Mouse (Mus musculus) MEL (cell line): ENCODE data around the gene Wee1. TPM values are rescaled to one million over a fixed set of nuclear protein-coding genes. Genes with fewer than 3 reads are reported as not detected.

Experiments used
- DNase-seq: peaks from one replicate; pipeline ENCODE4 v3.0.0; 2011; ENCODE audit warnings: low read depth, low spot score
- H3K27ac ChIP-seq: 2 replicates; pipeline ENCODE4 v1.5.1; 2012; ENCODE audit warnings: low read depth, mild to moderate bottlenecking, control low read depth, low read length, moderate library complexity; ENCODE audit not compliant: control insufficient read depth
- H3K27me3 ChIP-seq, 2 experiments: fragments of 150-350 bp in 1 of 2; sonication (generic) in 1 of 2; 2 replicates each; pipeline ENCODE4 v1.6.1; 2012; ENCODE audit warnings: low read length in 2 of 2, mild to moderate bottlenecking in 2 of 2, improper control_type of control experiment in 1 of 2, moderate library complexity in 1 of 2; ENCODE audit not compliant: insufficient read depth in 2 of 2, control insufficient read depth in 1 of 2
- H3K36me3 ChIP-seq, 2 experiments: 2 replicates each; pipeline ENCODE4 v1.6.1; 2012 to 2014; ENCODE audit warnings: low read length in 2 of 2, improper control_type of control experiment in 1 of 2, inconsistent platforms in 1 of 2, mild to moderate bottlenecking in 1 of 2; ENCODE audit not compliant: insufficient read depth in 2 of 2, control insufficient read depth in 1 of 2
- H3K4me1 ChIP-seq, 2 experiments: fragments of 150-350 bp in 1 of 2; sonication (generic) in 1 of 2; 2 replicates each; pipeline ENCODE4 v1.6.1; 2012; ENCODE audit warnings: low read length in 2 of 2, improper control_type of control experiment in 1 of 2, mild to moderate bottlenecking in 1 of 2; ENCODE audit not compliant: insufficient read depth in 2 of 2, control insufficient read depth in 1 of 2
- H3K4me3 ChIP-seq, 2 experiments: fragments of 150-350 bp in 1 of 2; sonication (generic) in 1 of 2; 2 replicates each; pipeline ENCODE4 v1.5.1; 2012; ENCODE audit warnings: low read depth in 2 of 2, low read length in 2 of 2, mild to moderate bottlenecking in 2 of 2, moderate library complexity in 2 of 2, control low read depth in 1 of 2, improper control_type of control experiment in 1 of 2; ENCODE audit not compliant: control insufficient read depth in 1 of 2, insufficient read depth in 1 of 2
- H3K79me2 ChIP-seq: 2 replicates; pipeline ENCODE4 v1.6.1; 2012; ENCODE audit warnings: mild to moderate bottlenecking, low read length, moderate library complexity; ENCODE audit not compliant: control insufficient read depth, poor library complexity, insufficient read depth
- H3K9ac ChIP-seq: 2 replicates; pipeline ENCODE4 v1.6.1; 2012; ENCODE audit warnings: low read depth, mild to moderate bottlenecking, control low read depth, low read length, moderate library complexity; ENCODE audit not compliant: control insufficient read depth, poor library complexity, severe bottlenecking
- H3K9me3 ChIP-seq: fragments of 150-350 bp; sonication (generic); replicated peaks from 2 replicates; pipeline ENCODE4 v1.6.1; 2012; ENCODE audit warnings: mild to moderate bottlenecking, low read length, improper control_type of control experiment, moderate library complexity; ENCODE audit not compliant: insufficient read depth
- BHLHE40 ChIP-seq: IDR thresholded peaks from 2 replicates; pipeline ENCODE4 v1.6.1; 2012; ENCODE audit warnings: low read depth, mild to moderate bottlenecking, inconsistent platforms, low read length, improper control_type of control experiment, borderline replicate concordance
- CHD1 ChIP-seq: IDR thresholded peaks from 2 replicates; pipeline ENCODE4 v1.6.1; 2012; ENCODE audit warnings: low read depth, mild to moderate bottlenecking, inconsistent platforms, low read length, improper control_type of control experiment
- CTCF ChIP-seq, 3 experiments: IDR thresholded peaks in 2 of 3; conservative IDR thresholded peaks in 1 of 3; 2 replicates each; pipeline ENCODE4 v1.5.1; 2011 to 2012; ENCODE audit warnings: low read length in 3 of 3, low read depth in 2 of 3, mild to moderate bottlenecking in 2 of 3, improper control_type of control experiment in 1 of 3, inconsistent platforms in 1 of 3, mixed read lengths in 1 of 3, moderate library complexity in 1 of 3; ENCODE audit not compliant: control insufficient read depth in 1 of 3, insufficient read depth in 1 of 3, poor library complexity in 1 of 3, severe bottlenecking in 1 of 3
- E2F4 ChIP-seq: IDR thresholded peaks from 2 replicates; pipeline ENCODE4 v1.6.1; 2011; ENCODE audit warnings: low read depth, low read length, improper control_type of control experiment, borderline replicate concordance
- ELF1 ChIP-seq: IDR thresholded peaks from 2 replicates; pipeline ENCODE4 v1.6.1; 2014; ENCODE audit warnings: low read depth, mild to moderate bottlenecking, inconsistent platforms, low read length, improper control_type of control experiment, moderate library complexity
- ETS1 ChIP-seq: IDR thresholded peaks from 2 replicates; pipeline ENCODE4 v1.6.1; 2012; ENCODE audit warnings: low read depth, mild to moderate bottlenecking, inconsistent platforms, low read length, improper control_type of control experiment, moderate library complexity
- GATA1 ChIP-seq: IDR thresholded peaks from 2 replicates; pipeline ENCODE4 v1.6.1; 2011; ENCODE audit warnings: low read depth, low read length, improper control_type of control experiment
- HCFC1 ChIP-seq: IDR thresholded peaks from 2 replicates; pipeline ENCODE4 v1.6.1; 2012; ENCODE audit warnings: low read depth, mild to moderate bottlenecking, inconsistent platforms, low read length, improper control_type of control experiment, moderate library complexity
- JUND ChIP-seq: IDR thresholded peaks from 2 replicates; pipeline ENCODE4 v1.6.1; 2011; ENCODE audit warnings: low read depth, mild to moderate bottlenecking, improper control_type of control experiment, low read length
- MAX ChIP-seq: IDR thresholded peaks from 2 replicates; pipeline ENCODE4 v1.6.1; 2011; ENCODE audit warnings: low read length, improper control_type of control experiment
- MXI1 ChIP-seq: IDR thresholded peaks from 2 replicates; pipeline ENCODE4 v1.6.1; 2011; ENCODE audit warnings: mild to moderate bottlenecking, low read depth, low read length, improper control_type of control experiment
- MYB ChIP-seq: IDR thresholded peaks from 2 replicates; pipeline ENCODE4 v1.6.1; 2011; ENCODE audit warnings: mild to moderate bottlenecking, low read depth, low read length, improper control_type of control experiment
- MYC ChIP-seq: IDR thresholded peaks from 2 replicates; pipeline ENCODE4 v1.6.1; 2011; ENCODE audit warnings: low read depth, mild to moderate bottlenecking, low read length, improper control_type of control experiment, moderate library complexity
- NELFE ChIP-seq: IDR thresholded peaks from 2 replicates; pipeline ENCODE4 v1.6.1; 2011; ENCODE audit warnings: low read depth, low read length, improper control_type of control experiment
- RAD21 ChIP-seq: IDR thresholded peaks from 2 replicates; pipeline ENCODE4 v1.6.1; 2011; ENCODE audit warnings: mild to moderate bottlenecking, low read depth, low read length, improper control_type of control experiment
- SIN3A ChIP-seq: IDR thresholded peaks from 2 replicates; pipeline ENCODE4 v1.6.1; 2012; ENCODE audit warnings: low read length, improper control_type of control experiment, inconsistent platforms
- TCF12 ChIP-seq: IDR thresholded peaks from 2 replicates; pipeline ENCODE4 v1.6.1; 2014; ENCODE audit warnings: low read depth, mild to moderate bottlenecking, inconsistent platforms, low read length, improper control_type of control experiment, moderate library complexity
- UBTF ChIP-seq: IDR thresholded peaks from 2 replicates; pipeline ENCODE4 v1.6.1; 2012; ENCODE audit warnings: low read depth, mild to moderate bottlenecking, inconsistent platforms, low read length, improper control_type of control experiment, moderate library complexity, borderline replicate concordance; ENCODE audit not compliant: insufficient read depth
- USF1 ChIP-seq: IDR thresholded peaks from 2 replicates; pipeline ENCODE4 v1.6.1; 2014; ENCODE audit warnings: low read depth, mild to moderate bottlenecking, inconsistent platforms, low read length, improper control_type of control experiment, moderate library complexity
- ZC3H11A ChIP-seq: IDR thresholded peaks from 2 replicates; pipeline ENCODE4 v1.6.1; 2012; ENCODE audit warnings: low read depth, mild to moderate bottlenecking, inconsistent platforms, low read length, improper control_type of control experiment
- ZMIZ1 ChIP-seq: IDR thresholded peaks from 2 replicates; pipeline ENCODE4 v1.6.1; 2012; ENCODE audit warnings: low read depth, mild to moderate bottlenecking, inconsistent platforms, low read length, improper control_type of control experiment, moderate library complexity
- ZNF384 ChIP-seq: IDR thresholded peaks from 2 replicates; pipeline ENCODE4 v1.6.1; 2012; ENCODE audit warnings: low read depth, mild to moderate bottlenecking, inconsistent platforms, low read length, improper control_type of control experiment
- polyA plus RNA-seq, 2 experiments: library from polyadenylated mRNA; stranded (reverse) in 1 of 2; unstranded in 1 of 2; fragments of >175 nt in 1 of 2; fragments of >200 nt in 1 of 2; gene quantifications; 2 replicates each; pipeline versions ENCODE4 v1.2.1 to v1.2.4; 2012; ENCODE audit warnings: low replicate concordance in 2 of 2, low read depth in 1 of 2; ENCODE audit not compliant: insufficient read length in 2 of 2, insufficient read depth in 1 of 2, missing spikeins in 1 of 2
- total RNA-seq: library from RNA; depleted of rRNA; stranded (reverse); fragments of 300-350 nt; gene quantifications from 2 replicates; pipeline ENCODE4 v1.2.3, GENCODE M21; 2012

Gene Wee1
- total and polyA plus RNA-seq, 3 experiments, result 9.3 to 23.0 TPM; not detected in 1

DNA sequence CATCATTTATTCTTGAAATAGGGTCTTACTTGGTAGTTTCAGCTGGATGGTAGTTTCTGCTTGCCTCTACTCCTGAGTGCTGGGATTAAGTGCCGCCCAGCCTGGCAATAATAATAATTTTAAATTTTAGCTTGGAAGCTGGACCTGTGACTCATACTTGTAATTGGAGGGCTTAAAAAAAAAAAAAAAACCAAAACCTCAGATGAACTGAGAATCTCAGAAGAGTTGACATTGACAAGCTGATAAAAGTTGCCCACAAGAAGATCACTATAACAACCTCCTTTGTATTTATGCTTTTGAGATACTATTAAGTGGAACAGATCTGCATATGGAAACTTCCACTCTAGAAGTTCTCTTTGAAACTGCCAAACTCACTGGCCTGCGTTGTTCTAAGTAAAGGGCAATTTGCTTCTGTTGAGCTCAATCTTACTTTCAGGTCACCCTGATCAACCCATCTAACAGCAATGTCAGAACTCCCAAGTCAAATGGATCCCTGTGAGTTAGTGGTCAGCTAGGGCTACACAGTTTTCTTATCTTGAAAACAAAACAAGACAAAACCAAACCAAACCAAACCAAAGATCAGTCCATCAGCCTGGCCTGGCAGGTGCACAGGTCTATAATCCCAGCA lies 1.6 kb upstream of the Wee1 start (continued):
- TF ChIP-seq ZC3H11A, result no peak
- no peak for TF ChIP-seq CHD1
- TF ChIP-seq SIN3A, result peak; percentile 69

DNA sequence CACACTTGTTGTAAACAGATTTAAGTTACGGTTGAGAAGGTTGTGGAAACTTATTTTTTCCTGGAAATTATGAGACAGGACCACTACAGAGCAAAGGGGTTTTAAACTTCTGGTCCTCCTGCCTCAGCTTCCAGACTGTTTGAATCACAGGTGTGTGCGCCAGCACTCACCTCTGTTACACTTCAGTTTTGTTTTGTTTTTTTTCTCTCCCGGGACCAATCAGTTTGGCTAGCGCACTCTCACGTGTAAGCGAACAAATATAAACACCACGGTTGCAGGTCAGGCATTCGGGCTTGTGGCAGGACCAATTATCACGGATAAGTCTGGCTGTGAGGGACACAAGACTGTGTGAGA lies 707 bp upstream of the Wee1 start:
- Histone ChIP-seq H3K9me3 (no peaks in the 10 kb centered on the region), H3K27ac (no peak overlapping the region), H3K79me2 (peaks cover 34% of the 10 kb centered on the region), H3K9ac (peak overlapping the region; percentile 61), H3K36me3 (peaks cover 4 to 21% of the 10 kb centered on the region in 2 experiments; a peak in 3 of 4 replicates), H3K27me3 (no peaks in the 10 kb centered on the region), H3K4me1 (peaks cover 4 to 16% of the 10 kb centered on the region in 2 experiments), H3K4me3 (peak overlapping the region; percentile 74 to 99)
- TF ChIP-seq ZMIZ1, result peak; percentile 59; the same call in 1 of the 2 replicates
- TF ChIP-seq E2F4, result no peak
- peak; percentile 98 for TF ChIP-seq MAX
- TF ChIP-seq ELF1, result 0 out of 2 replicates have a peak, but pooled peaks have one; percentile 5
- TF ChIP-seq CTCF (IDR thresholded peaks at IDR 0.05 in 2 of 3, conservative IDR thresholded peaks at IDR 0.05 in 1 of 3; ENCODE audit: control insufficient read depth in 1 of 3, insufficient read depth in 1 of 3, low read depth in 2 of 3, low read length in 3 of 3, poor library complexity in 1 of 3, severe bottlenecking in 1 of 3), result no peak
- TF ChIP-seq UBTF, result no peak
- 0 out of 2 replicates have a peak, but pooled peaks have one; percentile 19 for TF ChIP-seq HCFC1
- TF ChIP-seq NELFE, result 0 out of 2 replicates have a peak, but pooled peaks have one; percentile 24
- TF ChIP-seq MXI1, result peak; percentile 98
- TF ChIP-seq MYC, result 0 out of 2 replicates have a peak, but pooled peaks have one; percentile 37
- TF ChIP-seq BHLHE40, result peak; percentile 74; the same call in 1 of the 2 replicates
- no peak for TF ChIP-seq TCF12
- TF ChIP-seq GATA1, result no peak
- TF ChIP-seq SIN3A, result peak; percentile 98
- TF ChIP-seq ZNF384, result peak; percentile 77
- no peak for TF ChIP-seq RAD21
- TF ChIP-seq JUND, result no peak
- peak; percentile 31; the same call in 1 of the 2 replicates for TF ChIP-seq USF1
- peak; percentile 36; the same call in 1 of the 2 replicates for TF ChIP-seq ETS1
- TF ChIP-seq MYB, result no peak
- peak; percentile 74 for DNase-seq
